Mouse (Mus musculus) heart, adult 18-20 months (tissue): Measurements from ENCODE around the gene Kcnd2. TPM values are rescaled to one million over a fixed set of nuclear protein-coding genes. Genes with fewer than 3 reads are reported as not detected.
"Not testable (repeated sequence)": the region's sequence is repeated elsewhere in the genome, so short reads cannot be mapped to it uniquely, and the experiment has no call there.

Experiments
- DNase-seq, 2 experiments: peaks; one replicate each; pipeline ENCODE4 v3.0.0; 2021 to 2022; ENCODE audit warnings: mixed read lengths in 1 of 2
- long read RNA-seq, 2 experiments: library from polyadenylated mRNA; stranded (forward); transcript quantifications; one replicate each; pipeline ENCODE4 v2.0.0; 2021
- total RNA-seq, 2 experiments: library from RNA; stranded (reverse); gene quantifications; 2 replicates each; pipeline ENCODE4 v1.2.3; 2021

Kcnd2 gene
- 10 to 100 TPM; 14.8 to 16.5 TPM for total RNA-seq
- long read RNA-seq, experiment 1 = 0 reads
- long read RNA-seq, experiment 2, partial matches to known transcripts = 0 of 2 reads
- long read RNA-seq, experiment 2, other reads (novel, unspliced or antisense) = 2 of 2 reads

- no peak for DNase-seq
Measured at GRCm38 (mm10) chr6:21215491-21216191, at the start of gene Kcnd2. Kcnd2 (plus strand) TSS chr6:21215503.

GRCm38 (mm10) chr6:21166611-21167010 lies 48.7 kb upstream of the Kcnd2 start:
- no peak for DNase-seq

GRCm38 (mm10) chr6:21195341-21195740 lies 20.0 kb upstream of the Kcnd2 start:
- DNase-seq = no peak

- DNase-seq = peak; percentile 27 to 70
Measured at GRCm38 (mm10) chr6:21213865-21214672, 1.2 kb upstream of the Kcnd2 start.

GRCm38 (mm10) chr6:21214673-21215490 lies 421 bp upstream of the Kcnd2 start:
- DNase-seq = peak; percentile 70 to 73

GRCm38 (mm10) chr6:21216206-21217020 lies 1.1 kb downstream of the Kcnd2 start:
- no peak for DNase-seq

GRCm38 (mm10) chr6:21217156-21217555 lies 1.9 kb downstream of the Kcnd2 start:
- no peak for DNase-seq

GRCm38 (mm10) chr6:21226124-21226523 lies 10.8 kb downstream of the Kcnd2 start:
- no peak for DNase-seq

- DNase-seq = peak in 1 of 2 experiments; percentile 3
Measured at GRCm38 (mm10) chr6:21259031-21259430, 43.7 kb downstream of the Kcnd2 start.

- DNase-seq = peak in 1 of 2 experiments; percentile 22
Measured at GRCm38 (mm10) chr6:21267897-21268296, 52.6 kb downstream of the Kcnd2 start.

- DNase-seq = no peak
Measured at GRCm38 (mm10) chr6:21277343-21277933, 62.1 kb downstream of the Kcnd2 start.

GRCm38 (mm10) chr6:21304943-21305342 lies 89.6 kb downstream of the Kcnd2 start:
- no peak for DNase-seq

GRCm38 (mm10) chr6:21310159-21310558 lies 94.9 kb downstream of the Kcnd2 start:
- peak; percentile 0 to 1 for DNase-seq

- no peak for DNase-seq
Measured at GRCm38 (mm10) chr6:21321407-21321806, 106.1 kb downstream of the Kcnd2 start.

- no peak for DNase-seq
Measured at GRCm38 (mm10) chr6:21322211-21322610, 106.9 kb downstream of the Kcnd2 start.

- no peak for DNase-seq
Measured at GRCm38 (mm10) chr6:21325251-21325650, 109.9 kb downstream of the Kcnd2 start.

GRCm38 (mm10) chr6:21327081-21327737 lies 111.9 kb downstream of the Kcnd2 start:
- no peak for DNase-seq

GRCm38 (mm10) chr6:21385298-21385697 lies 170.0 kb downstream of the Kcnd2 start:
- not testable (repeated sequence) for DNase-seq

- DNase-seq = no peak
Measured at GRCm38 (mm10) chr6:21391776-21392175, 176.5 kb downstream of the Kcnd2 start.

GRCm38 (mm10) chr6:21413656-21414055 lies 198.4 kb downstream of the Kcnd2 start:
- no peak for DNase-seq
